ENCODE assay signal across 8 mouse cellular contexts in genomic region chr6:137142796-137143195, GRCm38 (mm10). TPM values are rescaled to one million over a fixed set of nuclear protein-coding genes. Genes with fewer than 3 reads are reported as not detected.
DNase-seq lines count a peak whose midpoint lies in the region; ATAC-seq and TF ChIP-seq lines count a peak whose summit lies in the region.

No protein-coding gene starts in this region.

- no peaks in the 10 kb centered on the region for H3K4me1 ChIP-seq in forebrain, postnatal 0 days (ENCODE audit: insufficient read depth)
- H3K4me1 ChIP-seq in limb, embryonic 12.5 days (replicated peaks) = peaks cover 23% of the 10 kb centered on the region; the same call in 1 of the 2 replicates
- no peaks in the 10 kb centered on the region for H3K4me1 ChIP-seq in midbrain, postnatal 0 days (ENCODE audit: insufficient read depth, low read length)

- no peaks in the 10 kb centered on the region for H3K9me3 ChIP-seq in forebrain, postnatal 0 days (ENCODE audit: low read length)
- H3K9me3 ChIP-seq in limb, embryonic 12.5 days = peaks cover 4% of the 10 kb centered on the region; the same call in 1 of the 2 replicates
- H3K9me3 ChIP-seq in midbrain, postnatal 0 days (ENCODE audit: low read length) = no peaks in the 10 kb centered on the region

- WGBS in forebrain, postnatal 0 days = 3% methylated on average over 7 of the region's 11 CpGs
- 0% methylated on average over 9 of the region's 11 CpGs for WGBS in limb, embryonic 12.5 days
- 1% methylated on average over 9 of the region's 11 CpGs for WGBS in midbrain, postnatal 0 days

- DNase-seq in adrenal gland, postnatal 14 days = peak; percentile 49
- no peak for DNase-seq in adrenal gland, postnatal 25 days
- DNase-seq in forebrain, postnatal 0 days = no peak
- no peak for DNase-seq in midbrain, postnatal 0 days (ENCODE audit: low spot score)
- no peak for DNase-seq in ovary, postnatal 14 days (ENCODE audit: low spot score)

- H3K4me2 ChIP-seq in forebrain, postnatal 0 days (ENCODE audit: low read depth) = peak overlapping the region; percentile 24
- H3K4me2 ChIP-seq in limb, embryonic 12.5 days = peak overlapping the region; percentile 56
- peak overlapping the region; percentile 35 for H3K4me2 ChIP-seq in midbrain, postnatal 0 days (ENCODE audit: low read depth, low read length, poor library complexity, severe bottlenecking)

- no peak for TF ChIP-seq CTCF in forebrain, postnatal 0 days (IDR thresholded peaks at IDR 0.05; ENCODE audit: low read depth)
- no peak for TF ChIP-seq CTCF in midbrain, postnatal 0 days (IDR thresholded peaks at IDR 0.05)

- no peaks in the 10 kb centered on the region for H3K27me3 ChIP-seq in forebrain, postnatal 0 days (ENCODE audit: insufficient read depth, low read length)
- no peaks in the 10 kb centered on the region for H3K27me3 ChIP-seq in limb, embryonic 12.5 days
- no peaks in the 10 kb centered on the region for H3K27me3 ChIP-seq in midbrain, postnatal 0 days (ENCODE audit: insufficient read depth, low read length)

- H3K36me3 ChIP-seq in forebrain, postnatal 0 days (ENCODE audit: insufficient read depth) = no peaks in the 10 kb centered on the region
- H3K36me3 ChIP-seq in limb, embryonic 12.5 days = no peaks in the 10 kb centered on the region
- H3K36me3 ChIP-seq in midbrain, postnatal 0 days (ENCODE audit: insufficient read depth, low read length) = no peaks in the 10 kb centered on the region

- peak; percentile 48; the same call in 1 of the 2 replicates for ATAC-seq in forebrain, postnatal 0 days
- ATAC-seq in limb, embryonic 12.5 days (ENCODE audit: insufficient number of reproducible peaks, insufficient read depth, low FRiP score, low TSS enrichment, low read depth) = peak; percentile 84
- no peak for ATAC-seq in midbrain, postnatal 0 days (ENCODE audit: low FRiP score)
- ATAC-seq in erythroid progenitor cell, adult 5-6 weeks (replicated peaks; ENCODE audit: low FRiP score, poor library complexity, severe bottlenecking) = no peak
- ATAC-seq in activated CD4-positive, CD25-positive, alpha-beta regulatory T cell, adult 4 months = no peak

- no peak overlapping the region for H3K9ac ChIP-seq in forebrain, postnatal 0 days
- H3K9ac ChIP-seq in limb, embryonic 12.5 days (replicated peaks) = peak overlapping the region; percentile 42; the same call in 1 of the 2 replicates
- H3K9ac ChIP-seq in midbrain, postnatal 0 days (replicated peaks; ENCODE audit: low read length, poor library complexity, severe bottlenecking) = no peak overlapping the region

- H3K27ac ChIP-seq in forebrain, postnatal 0 days (ENCODE audit: low read depth, low read length) = no peak overlapping the region
- peak overlapping the region; percentile 42; the same call in 1 of the 2 replicates for H3K27ac ChIP-seq in limb, embryonic 12.5 days
- no peak overlapping the region for H3K27ac ChIP-seq in midbrain, postnatal 0 days (ENCODE audit: low read depth, low read length)

- H3K4me3 ChIP-seq in forebrain, postnatal 0 days (ENCODE audit: low read depth, low read length) = peak overlapping the region; percentile 3; the same call in 1 of the 2 replicates
- H3K4me3 ChIP-seq in limb, embryonic 12.5 days (replicated peaks) = peak overlapping the region; percentile 31
- H3K4me3 ChIP-seq in midbrain, postnatal 0 days (ENCODE audit: low read depth, low read length) = no peak overlapping the region

RNA-seq across cellular contexts. Expression of gene Rerg, which starts 27.5 kb away (rescaled TPM):
- total RNA-seq in adrenal gland, postnatal 14 days (2021) = 103 and 108 TPM in 2 replicates
- total RNA-seq in adrenal gland, postnatal 25 days (2021) = 137 and 174 TPM in 2 replicates
- 2.6 and 2.8 TPM in 2 replicates for total RNA-seq in forebrain, postnatal 0 days (2014; rRNA removed)
- polyA plus RNA-seq in forebrain, postnatal 0 days (2015; fragmentation: Nextera tagmentation; extraction: Ambion mirVana) = 8.7 and 12.9 TPM in 2 replicates
- 4.3 and 5.1 TPM in 2 replicates for polyA plus RNA-seq in limb, embryonic 12.5 days (2016; fragmentation: Nextera tagmentation; extraction: Ambion mirVana)
- 0.82 and 2.9 TPM in 2 replicates for total RNA-seq in midbrain, postnatal 0 days (2014; rRNA removed)
- 8.3 and 9.8 TPM in 2 replicates for polyA plus RNA-seq in midbrain, postnatal 0 days (2015; fragmentation: Nextera tagmentation; extraction: Ambion mirVana)
- total RNA-seq in erythroid progenitor cell, adult 5-6 weeks (2015; ENCODE audit: low replicate concordance) = not detected in 2 replicates
- not detected in 2 replicates for total RNA-seq in erythroid progenitor cell, adult 5-6 weeks (2017; ENCODE audit: low replicate concordance)
- not detected for polyA plus RNA-seq in activated CD4-positive, CD25-positive, alpha-beta regulatory T cell, adult 4 months (2017; shearing (Covaris generic))

Comparison
In these comparisons a context has a peak if more than half of its experiments do, and no peak if none do; other contexts are left out.
1. ATAC-seq: peak in forebrain, postnatal 0 days (single experiment) and limb, embryonic 12.5 days (single experiment); none in midbrain, postnatal 0 days (single experiment), erythroid progenitor cell, adult 5-6 weeks (single experiment) and activated CD4-positive, CD25-positive, alpha-beta regulatory T cell, adult 4 months (single experiment).
2. RNA of gene Rerg, which starts 27.5 kb away (total RNA-seq): 137 to 174 TPM in adrenal gland, postnatal 25 days and 103 to 108 TPM in adrenal gland, postnatal 14 days; 2.6 to 2.8 TPM in forebrain, postnatal 0 days, 0.82 to 2.9 TPM in midbrain, postnatal 0 days and not detected in erythroid progenitor cell, adult 5-6 weeks; every median in the first group is over 10 times any median in the second.
3. Peak in every context shown above with its lines, with median percentiles within 50 percentile points of each other: H3K4me2 ChIP-seq.